Mouse (Mus musculus): ENCODE measurements around the gene Gsap.
"Not testable (repeated sequence)": the region's sequence is repeated elsewhere in the genome, so short reads cannot be mapped to it uniquely, and the experiment has no call there.

The Gsap gene

GRCm38 (mm10) chr5:21260746-21261145 is 74.7 kb downstream of the Gsap start:
- no peak for DNase-seq (ENCODE audit: low spot score in 2 of 2)

DNA sequence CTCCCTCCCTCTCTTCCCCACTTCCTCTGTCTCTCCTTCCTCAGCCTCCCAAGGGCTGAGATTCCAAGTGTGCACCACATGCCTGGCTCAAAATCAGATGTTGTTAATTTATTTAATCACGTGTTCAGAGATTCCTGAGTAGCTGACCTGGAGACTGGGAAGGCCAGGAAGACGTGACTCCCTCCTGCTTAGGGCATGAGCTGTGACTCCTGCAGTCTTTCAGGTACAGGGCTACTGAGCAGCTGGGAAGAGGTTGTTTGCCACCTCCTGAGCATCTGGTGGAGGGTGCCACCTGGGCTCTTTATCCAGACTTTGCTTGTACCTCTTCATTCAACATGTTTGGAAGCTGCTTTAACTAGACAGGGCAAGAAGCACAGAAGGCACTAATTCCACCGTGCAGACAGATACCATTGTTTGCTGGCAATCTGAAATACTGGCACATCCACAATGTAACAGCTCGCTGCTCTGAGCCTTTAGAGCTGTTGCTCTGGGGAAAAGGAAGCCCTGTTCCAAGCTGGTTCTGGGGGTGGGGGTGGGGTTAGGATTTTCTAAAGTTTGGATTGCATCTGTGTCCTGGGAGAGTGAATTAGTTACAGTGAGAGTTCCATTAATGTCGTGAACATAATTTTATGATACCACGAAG is 75.3 kb downstream of the Gsap start:
- DNase-seq (ENCODE audit: low spot score in 2 of 2): no peak

DNA sequence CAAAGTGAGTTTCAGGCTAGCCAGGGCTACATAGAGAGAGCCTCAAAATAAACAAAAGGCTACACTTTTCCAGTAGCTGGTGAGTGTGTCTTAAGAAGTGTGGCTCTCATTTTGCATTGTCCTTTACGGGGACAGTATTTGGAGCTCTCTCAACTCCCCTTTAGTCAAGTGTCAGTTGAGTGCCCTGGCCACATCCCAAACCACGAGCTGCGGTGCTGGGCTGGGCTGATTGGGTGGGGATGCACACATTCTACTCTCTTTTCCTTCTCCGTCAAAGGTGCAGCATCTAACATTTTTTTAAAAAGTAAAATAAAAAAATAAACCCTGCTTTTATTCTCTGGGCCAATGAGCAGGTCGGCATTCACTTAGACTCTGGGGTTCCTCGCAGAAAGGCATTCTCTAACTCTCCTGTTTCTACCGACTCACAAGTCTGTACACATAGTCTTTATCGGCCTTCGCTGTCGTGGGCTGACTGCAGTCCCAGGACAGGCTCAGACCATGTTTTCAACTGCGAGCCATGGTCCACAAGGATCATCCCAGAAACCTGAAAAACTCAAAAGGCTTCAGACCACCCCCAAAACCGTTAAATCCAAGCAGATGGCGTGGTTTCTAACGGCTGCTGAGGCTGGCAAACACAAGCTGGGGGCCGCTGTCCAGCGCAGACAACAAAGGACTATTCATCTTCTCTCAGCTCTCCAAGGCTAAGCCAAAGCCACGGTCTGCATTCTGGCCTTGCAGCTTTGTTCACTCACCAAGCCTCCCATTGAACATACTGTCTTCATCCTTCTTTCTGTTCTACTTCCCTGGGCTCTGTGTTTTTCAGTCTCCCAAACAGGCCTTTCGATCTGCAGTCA is 77.4 kb downstream of the Gsap start:
- DNase-seq (ENCODE audit: low spot score in 2 of 2): peak; percentile 64 to 68

GRCm38 (mm10) chr5:21264352-21265021 is 78.4 kb downstream of the Gsap start:
- DNase-seq (ENCODE audit: low spot score in 2 of 2): no peak

DNA sequence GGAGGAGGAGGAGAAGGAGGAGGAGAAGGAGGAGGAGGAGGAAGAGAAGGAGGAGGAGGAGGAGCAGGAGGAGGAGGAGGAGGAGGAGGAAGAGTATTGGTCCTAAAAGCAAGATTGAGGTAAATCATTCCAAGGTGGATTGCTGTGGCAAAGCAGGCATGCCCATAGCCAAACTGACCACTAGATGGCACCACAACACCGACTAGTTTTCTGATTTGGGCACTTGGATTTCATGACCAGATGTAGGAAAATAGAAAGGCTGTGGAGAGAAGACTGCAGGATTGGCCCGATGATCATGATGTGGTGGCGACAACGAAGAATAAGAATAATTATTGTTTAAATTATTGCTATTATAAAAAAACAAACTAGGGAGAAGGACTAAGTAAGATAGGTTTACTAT is 79.0 kb downstream of the Gsap start:
- peak; percentile 86 to 91 for DNase-seq (ENCODE audit: low spot score in 2 of 2)

GRCm38 (mm10) chr5:21267090-21267489 is 81.0 kb downstream of the Gsap start:
- no peak for DNase-seq (ENCODE audit: low spot score in 2 of 2)

DNA sequence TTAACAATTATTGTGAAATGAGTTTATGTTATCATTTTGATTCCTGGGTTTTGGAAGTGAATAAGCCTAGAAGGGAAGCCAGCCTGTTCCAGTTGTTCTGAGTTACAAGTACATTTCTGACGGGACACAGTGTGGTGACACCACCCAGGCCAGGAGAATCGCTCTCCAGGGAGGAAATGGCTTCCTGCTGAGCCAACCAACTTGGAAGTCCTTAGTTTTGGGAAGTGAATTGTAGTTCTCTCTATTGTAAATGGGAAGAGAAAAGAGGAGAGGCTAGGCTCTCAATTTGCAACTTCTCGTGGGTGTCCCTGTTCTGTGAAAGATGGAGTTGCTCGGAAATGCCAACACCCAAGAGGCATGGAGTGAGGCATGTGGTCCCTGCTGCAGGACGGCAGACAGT is 83.4 kb downstream of the Gsap start:
- no peak for DNase-seq (ENCODE audit: low spot score in 2 of 2)

GRCm38 (mm10) chr5:21270756-21271155 is 84.7 kb downstream of the Gsap start:
- DNase-seq (ENCODE audit: low spot score in 2 of 2): no peak

- no peak for DNase-seq (ENCODE audit: low spot score in 2 of 2)
Observed at GRCm38 (mm10) chr5:21271386-21272354, 85.6 kb downstream of the Gsap start.

DNA sequence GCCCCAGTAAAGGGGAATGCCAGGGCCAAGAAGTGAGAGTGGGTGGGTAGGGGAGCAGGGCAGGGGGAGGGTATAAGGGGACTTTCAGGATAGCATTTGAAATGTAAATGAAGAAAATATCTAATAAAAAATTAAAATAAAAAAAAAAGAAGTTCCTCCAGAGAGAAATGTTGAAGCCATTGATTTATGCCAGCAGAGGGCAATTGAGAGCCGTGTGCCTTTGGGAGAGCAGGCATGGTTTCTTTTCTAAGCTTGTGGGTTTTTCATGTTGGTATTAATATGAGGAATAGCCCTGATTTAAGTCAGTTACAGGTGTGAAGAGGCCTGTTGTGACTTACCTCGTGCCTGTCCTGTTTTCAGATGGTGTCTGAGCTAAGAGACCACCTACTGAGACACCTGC is 91.6 kb downstream of the Gsap start:
- not testable (repeated sequence) for DNase-seq (ENCODE audit: low spot score in 2 of 2)

DNA sequence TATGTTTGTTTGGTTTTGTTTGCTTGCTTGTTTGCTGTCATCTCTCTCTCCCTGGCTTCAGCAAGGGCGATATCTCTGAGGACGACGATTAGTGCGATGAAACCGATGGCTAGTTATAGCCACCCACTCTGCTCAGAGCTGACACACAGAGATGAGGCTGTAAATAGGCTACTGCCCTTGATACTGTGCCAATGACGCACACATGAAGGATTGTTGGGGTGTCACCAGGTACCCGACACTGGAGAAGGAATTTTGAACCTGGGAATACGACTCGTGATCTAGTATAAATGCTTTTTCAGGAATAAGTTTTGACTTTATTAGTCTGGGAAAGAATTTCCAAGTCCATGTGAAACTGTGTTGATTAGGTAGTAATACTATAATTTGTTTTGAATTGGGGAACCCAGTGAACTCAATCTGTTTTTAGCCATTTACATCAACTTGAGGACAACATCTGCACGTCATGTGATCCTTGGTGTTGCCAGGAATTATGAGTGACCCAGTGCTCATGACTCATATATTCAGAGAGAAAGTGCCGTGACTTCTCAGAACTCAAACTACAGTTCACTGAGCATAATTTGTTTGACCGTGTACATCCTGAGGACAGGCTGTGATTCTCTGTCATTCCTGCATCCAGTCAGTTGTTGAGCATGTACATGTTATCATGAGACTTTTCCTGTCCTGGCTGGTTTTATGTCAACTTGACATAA is 97.5 kb downstream of the Gsap start:
- DNase-seq (ENCODE audit: low spot score in 2 of 2): no peak

DNA sequence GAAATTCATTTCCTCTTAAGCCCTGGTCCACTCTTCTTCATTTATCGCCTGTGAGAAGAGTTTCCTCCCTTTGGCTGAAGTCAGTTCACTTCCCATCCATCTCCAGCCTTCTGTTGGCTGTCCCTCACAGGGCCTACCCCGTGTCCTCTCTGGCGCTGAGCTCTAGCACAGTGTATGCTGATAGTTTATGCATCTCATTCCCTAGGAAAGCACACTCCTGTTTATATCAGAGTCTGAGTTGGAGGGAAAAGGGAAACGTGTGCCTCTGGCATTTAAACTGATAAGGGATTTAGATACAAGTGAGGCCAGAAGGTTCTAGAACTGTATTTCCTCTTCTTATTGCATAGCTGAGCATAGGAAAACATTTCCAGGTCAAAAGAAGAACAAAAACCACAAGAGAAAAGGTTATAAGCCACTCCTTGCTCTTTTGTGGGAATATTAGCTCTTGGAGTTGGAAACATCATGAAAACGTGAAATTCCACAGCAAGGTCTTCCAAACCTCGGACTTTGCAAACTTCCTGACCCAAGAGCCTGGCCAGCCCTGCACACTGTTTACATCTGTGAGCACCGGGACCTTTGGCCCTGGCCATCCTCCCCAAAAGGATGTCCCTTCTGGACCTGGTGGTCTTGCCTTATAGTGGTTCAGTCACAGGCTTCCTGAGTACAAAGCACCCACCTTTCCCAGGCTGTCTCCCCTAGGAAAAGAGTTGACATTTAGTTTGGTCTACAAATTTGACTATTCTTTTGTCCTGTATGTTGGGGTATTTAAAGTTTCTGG is 102.8 kb downstream of the Gsap start:
- DNase-seq (ENCODE audit: low spot score in 2 of 2): no peak

DNA sequence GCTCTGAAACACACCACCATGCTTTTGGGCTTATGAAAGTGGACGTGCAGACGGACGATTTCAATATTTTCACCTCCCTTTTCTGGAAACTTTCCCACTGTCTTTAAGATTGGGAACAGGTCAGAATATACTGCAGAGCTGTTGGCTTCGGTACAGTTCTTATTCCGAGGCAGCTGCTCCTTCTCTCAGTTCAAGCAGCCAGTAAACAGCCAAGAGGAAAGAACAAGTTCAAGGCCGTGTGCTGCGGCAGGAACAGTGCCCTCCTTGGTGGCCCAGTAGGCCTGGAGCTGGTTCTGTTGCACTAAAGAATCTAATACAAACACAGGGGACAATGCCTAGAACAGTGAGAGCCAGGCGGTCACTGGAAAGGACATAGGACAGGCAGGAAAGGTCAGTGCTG is 104.5 kb downstream of the Gsap start:
- no peak for DNase-seq (ENCODE audit: low spot score in 2 of 2)

DNA sequence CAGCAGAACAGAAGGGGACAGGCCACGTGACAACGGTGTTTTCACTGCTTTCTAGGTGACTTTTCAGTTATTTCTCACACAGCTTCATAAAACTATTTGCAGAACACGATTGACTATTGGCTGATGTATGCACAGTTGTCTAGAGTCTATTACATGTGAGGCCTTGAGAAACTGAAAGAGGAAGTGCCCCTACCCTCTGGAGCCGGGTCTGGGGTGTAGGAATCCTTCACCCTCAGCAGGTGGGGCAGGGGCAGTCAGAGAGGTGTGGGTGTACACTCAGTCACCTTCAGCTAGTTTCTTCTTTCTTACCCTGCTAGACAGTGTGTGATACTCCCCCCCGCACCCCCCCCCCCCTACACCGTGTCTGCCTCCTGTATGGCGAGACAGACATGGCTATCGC is 109.6 kb downstream of the Gsap start:
- no peak for DNase-seq (ENCODE audit: low spot score in 2 of 2)

GRCm38 (mm10) chr5:21299076-21299755 is 113.2 kb downstream of the Gsap start:
- DNase-seq (ENCODE audit: low spot score in 2 of 2): no peak

DNA sequence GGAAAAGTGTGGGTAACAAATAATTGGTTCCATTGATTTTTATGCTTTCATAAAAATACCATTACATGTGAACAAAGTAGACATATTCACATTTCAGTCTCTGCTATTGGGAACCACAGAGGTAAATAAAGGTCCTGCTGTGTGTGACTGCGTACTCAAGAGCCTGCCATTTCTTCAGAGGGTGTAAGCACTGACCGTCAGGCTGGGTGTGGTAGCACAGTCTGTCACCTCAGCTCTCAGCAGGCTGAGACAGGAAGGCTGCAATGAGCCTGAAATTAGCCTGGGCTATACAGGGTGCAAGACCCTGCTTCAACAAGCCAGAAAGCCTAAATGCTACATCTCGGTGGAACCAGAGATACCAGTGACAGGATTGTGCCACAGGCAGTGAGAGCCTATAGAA is 114.0 kb downstream of the Gsap start:
- DNase-seq (ENCODE audit: low spot score in 2 of 2): no peak

GRCm38 (mm10) chr5:21301011-21301410 is 115.0 kb downstream of the Gsap start:
- DNase-seq (ENCODE audit: low spot score in 2 of 2): peak in 1 of 2 experiments; percentile 27

DNA sequence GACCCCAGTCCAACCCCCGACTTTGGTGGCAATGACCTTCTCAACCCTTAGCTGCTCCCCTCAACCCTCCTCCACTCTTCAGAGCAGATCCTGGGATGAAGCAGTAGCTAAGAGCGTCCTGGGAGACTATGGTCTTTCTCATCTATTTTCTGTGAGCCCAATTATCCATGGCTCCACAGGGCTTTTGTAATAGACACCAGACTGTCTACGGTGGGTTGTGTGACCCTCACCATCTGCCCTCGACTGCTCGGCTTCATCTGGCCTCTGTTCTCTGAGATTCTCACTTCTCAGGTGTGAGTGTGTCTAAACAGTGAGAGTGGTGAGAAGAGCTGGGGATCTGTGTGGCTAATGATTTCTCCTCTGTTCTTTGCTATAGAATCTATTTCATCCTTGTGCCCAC is 121.1 kb downstream of the Gsap start:
- no peak for DNase-seq (ENCODE audit: low spot score in 2 of 2)

DNA sequence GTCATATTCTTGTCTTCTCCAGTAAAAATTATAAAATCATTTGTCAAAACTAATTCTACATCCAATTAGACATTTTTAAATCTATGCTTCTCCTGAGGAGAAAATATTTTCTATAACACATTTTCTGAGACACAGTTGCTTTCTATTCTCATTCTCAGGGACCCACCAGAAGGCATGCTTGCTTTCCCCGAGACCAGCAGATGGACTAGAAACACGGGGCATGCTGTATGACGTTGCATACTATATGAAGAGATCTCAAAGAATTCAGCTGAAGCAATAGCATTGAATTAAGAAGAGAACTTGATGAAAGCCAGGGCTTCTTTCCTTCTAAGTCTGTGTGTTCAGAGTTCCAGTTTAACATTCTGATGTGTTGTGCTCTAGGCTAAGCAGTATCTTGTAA is 128.6 kb downstream of the Gsap start:
- DNase-seq (ENCODE audit: low spot score in 2 of 2): peak; percentile 36 to 65

GRCm38 (mm10) chr5:21320138-21320537 is 134.1 kb downstream of the Gsap start:
- no peak for DNase-seq (ENCODE audit: low spot score in 2 of 2)
